Mouse (Mus musculus): Measurements from ENCODE around the gene Gcnt4. TPM values are rescaled to one million over a fixed set of nuclear protein-coding genes. Genes with fewer than 3 reads are reported as not detected.

Gcnt4 gene
- polyA plus RNA-seq, 1 experiment from 2014 or later: 0.46 TPM

- Histone ChIP-seq H3K4me1 (ENCODE audit: control insufficient read depth in 2 of 2, insufficient read depth in 2 of 2, low read length in 2 of 2) (peaks cover 7 to 9% of the 10 kb centered on the region in 2 experiments), H3K4me2 (ENCODE audit: low read length) (no peak overlapping the region), H3K4me3 (ENCODE audit: control insufficient read depth in 1 of 2, insufficient read depth in 1 of 2, low read depth in 1 of 2, low read length in 2 of 2) (no peak overlapping the region), H3K36me3 (ENCODE audit: control insufficient read depth, insufficient read depth, low read length) (no peaks in the 10 kb centered on the region), H3K27ac (replicated peaks in 1 of 2; ENCODE audit: control insufficient read depth in 1 of 2, insufficient read depth in 1 of 2, low read depth in 2 of 2, low read length in 2 of 2) (no peak overlapping the region), H3K9me3 (ENCODE audit: control insufficient read depth, low read length) (no peaks in the 10 kb centered on the region), H3K27me3 (ENCODE audit: control insufficient read depth, insufficient read depth, low read length) (no peaks in the 10 kb centered on the region), H3K9ac (ENCODE audit: low read length) (no peak overlapping the region)
- ATAC-seq (ENCODE audit: insufficient number of reproducible peaks, insufficient read depth, low FRiP score, low read depth): no peak
- 78% methylated on average over 2 of the region's 2 CpGs for WGBS
Measured at GRCm38 (mm10) chr13:96967822-96968221, 43.3 kb downstream of the Gcnt4 start.

- WGBS: 81% methylated on average over 4 of the region's 4 CpGs
- no peaks in the 10 kb centered on the region for H3K36me3 ChIP-seq (ENCODE audit: control insufficient read depth, insufficient read depth, low read length)
- no peak overlapping the region for H3K4me2 ChIP-seq (ENCODE audit: low read length)
- no peak overlapping the region for H3K27ac ChIP-seq (replicated peaks in 1 of 2; ENCODE audit: control insufficient read depth in 1 of 2, insufficient read depth in 1 of 2, low read depth in 2 of 2, low read length in 2 of 2)
- no peak overlapping the region for H3K4me3 ChIP-seq (ENCODE audit: control insufficient read depth in 1 of 2, insufficient read depth in 1 of 2, low read depth in 1 of 2, low read length in 2 of 2)
- peaks cover 7 to 9% of the 10 kb centered on the region in 2 experiments for H3K4me1 ChIP-seq (ENCODE audit: control insufficient read depth in 2 of 2, insufficient read depth in 2 of 2, low read length in 2 of 2)
- no peak for ATAC-seq (ENCODE audit: insufficient number of reproducible peaks, insufficient read depth, low FRiP score, low read depth)
- H3K27me3 ChIP-seq (ENCODE audit: control insufficient read depth, insufficient read depth, low read length): no peaks in the 10 kb centered on the region
- H3K9ac ChIP-seq (ENCODE audit: low read length): no peak overlapping the region
- H3K9me3 ChIP-seq (ENCODE audit: control insufficient read depth, low read length): no peaks in the 10 kb centered on the region
Measured at GRCm38 (mm10) chr13:96971076-96971475, 46.6 kb downstream of the Gcnt4 start.

GRCm38 (mm10) chr13:96971861-96972282, 47.4 kb downstream of the Gcnt4 start:
- Histone ChIP-seq H3K9ac (ENCODE audit: low read length) (no peak overlapping the region), H3K9me3 (ENCODE audit: control insufficient read depth, low read length) (no peaks in the 10 kb centered on the region), H3K27ac (replicated peaks in 1 of 2; ENCODE audit: control insufficient read depth in 1 of 2, insufficient read depth in 1 of 2, low read depth in 2 of 2, low read length in 2 of 2) (no peak overlapping the region), H3K36me3 (ENCODE audit: control insufficient read depth, insufficient read depth, low read length) (no peaks in the 10 kb centered on the region), H3K27me3 (ENCODE audit: control insufficient read depth, insufficient read depth, low read length) (no peaks in the 10 kb centered on the region), H3K4me3 (ENCODE audit: control insufficient read depth in 1 of 2, insufficient read depth in 1 of 2, low read depth in 1 of 2, low read length in 2 of 2) (no peak overlapping the region), H3K4me1 (ENCODE audit: control insufficient read depth in 2 of 2, insufficient read depth in 2 of 2, low read length in 2 of 2) (peaks cover 7 to 9% of the 10 kb centered on the region in 2 experiments), H3K4me2 (ENCODE audit: low read length) (peak overlapping the region; percentile 24)
- 0 out of 2 replicates have a peak, but pooled peaks have one; percentile 69 for ATAC-seq (ENCODE audit: insufficient number of reproducible peaks, insufficient read depth, low FRiP score, low read depth)
- 9% methylated on average over 9 of the region's 9 CpGs for WGBS

GRCm38 (mm10) chr13:96973318-96973717, 48.8 kb downstream of the Gcnt4 start:
- H3K4me3 ChIP-seq (ENCODE audit: control insufficient read depth in 1 of 2, insufficient read depth in 1 of 2, low read depth in 1 of 2, low read length in 2 of 2): no peak overlapping the region
- H3K9ac ChIP-seq (ENCODE audit: low read length): no peak overlapping the region
- no peak overlapping the region for H3K4me2 ChIP-seq (ENCODE audit: low read length)
- no peak overlapping the region for H3K27ac ChIP-seq (replicated peaks in 1 of 2; ENCODE audit: control insufficient read depth in 1 of 2, insufficient read depth in 1 of 2, low read depth in 2 of 2, low read length in 2 of 2)
- H3K27me3 ChIP-seq (ENCODE audit: control insufficient read depth, insufficient read depth, low read length): no peaks in the 10 kb centered on the region
- 92% methylated on average over 4 of the region's 4 CpGs for WGBS
- no peaks in the 10 kb centered on the region for H3K36me3 ChIP-seq (ENCODE audit: control insufficient read depth, insufficient read depth, low read length)
- H3K4me1 ChIP-seq (ENCODE audit: control insufficient read depth in 2 of 2, insufficient read depth in 2 of 2, low read length in 2 of 2): peaks cover 7 to 9% of the 10 kb centered on the region in 2 experiments
- ATAC-seq (ENCODE audit: insufficient number of reproducible peaks, insufficient read depth, low FRiP score, low read depth): no peak
- no peaks in the 10 kb centered on the region for H3K9me3 ChIP-seq (ENCODE audit: control insufficient read depth, low read length)

- Histone ChIP-seq H3K36me3 (ENCODE audit: control insufficient read depth, insufficient read depth, low read length) (no peaks in the 10 kb centered on the region), H3K9ac (ENCODE audit: low read length) (no peak overlapping the region), H3K4me2 (ENCODE audit: low read length) (no peak overlapping the region), H3K4me1 (ENCODE audit: control insufficient read depth in 2 of 2, insufficient read depth in 2 of 2, low read length in 2 of 2) (peaks cover under 1 to 2% of the 10 kb centered on the region in 2 experiments; a peak in 3 of 4 replicates), H3K9me3 (ENCODE audit: control insufficient read depth, low read length) (no peaks in the 10 kb centered on the region), H3K27ac (replicated peaks in 1 of 2; ENCODE audit: control insufficient read depth in 1 of 2, insufficient read depth in 1 of 2, low read depth in 2 of 2, low read length in 2 of 2) (no peak overlapping the region), H3K4me3 (ENCODE audit: control insufficient read depth in 1 of 2, insufficient read depth in 1 of 2, low read depth in 1 of 2, low read length in 2 of 2) (no peak overlapping the region), H3K27me3 (ENCODE audit: control insufficient read depth, insufficient read depth, low read length) (no peaks in the 10 kb centered on the region)
- 82% methylated on average over 6 of the region's 6 CpGs for WGBS
- ATAC-seq (ENCODE audit: insufficient number of reproducible peaks, insufficient read depth, low FRiP score, low read depth): no peak
Measured at GRCm38 (mm10) chr13:96976986-96977595, 52.6 kb downstream of the Gcnt4 start.

- Histone ChIP-seq H3K4me1 (ENCODE audit: control insufficient read depth in 2 of 2, insufficient read depth in 2 of 2, low read length in 2 of 2) (peaks cover 2 to 7% of the 10 kb centered on the region in 2 experiments; a peak in 2 of 4 replicates), H3K4me2 (ENCODE audit: low read length) (no peak overlapping the region), H3K36me3 (ENCODE audit: control insufficient read depth, insufficient read depth, low read length) (no peaks in the 10 kb centered on the region), H3K27ac (replicated peaks in 1 of 2; ENCODE audit: control insufficient read depth in 1 of 2, insufficient read depth in 1 of 2, low read depth in 2 of 2, low read length in 2 of 2) (no peak overlapping the region), H3K9ac (ENCODE audit: low read length) (no peak overlapping the region), H3K4me3 (ENCODE audit: control insufficient read depth in 1 of 2, insufficient read depth in 1 of 2, low read depth in 1 of 2, low read length in 2 of 2) (no peak overlapping the region), H3K27me3 (ENCODE audit: control insufficient read depth, insufficient read depth, low read length) (no peaks in the 10 kb centered on the region), H3K9me3 (ENCODE audit: control insufficient read depth, low read length) (no peaks in the 10 kb centered on the region)
- ATAC-seq (ENCODE audit: insufficient number of reproducible peaks, insufficient read depth, low FRiP score, low read depth): no peak
Measured at GRCm38 (mm10) chr13:96980561-96980960, 56.1 kb downstream of the Gcnt4 start.

GRCm38 (mm10) chr13:96983251-96984126, 59.0 kb downstream of the Gcnt4 start:
- Histone ChIP-seq H3K4me2 (ENCODE audit: low read length) (0 out of 2 replicates have a peak overlapping the region, but pooled peaks have one; percentile 17), H3K36me3 (ENCODE audit: control insufficient read depth, insufficient read depth, low read length) (no peaks in the 10 kb centered on the region), H3K4me1 (ENCODE audit: control insufficient read depth in 2 of 2, insufficient read depth in 2 of 2, low read length in 2 of 2) (peaks cover 10 to 11% of the 10 kb centered on the region in 2 experiments; a peak in 3 of 4 replicates), H3K9ac (ENCODE audit: low read length) (no peak overlapping the region), H3K4me3 (ENCODE audit: control insufficient read depth in 1 of 2, insufficient read depth in 1 of 2, low read depth in 1 of 2, low read length in 2 of 2) (peak overlapping the region in 1 of 2 experiments; percentile 5; a peak in 1 of 4 replicates), H3K9me3 (ENCODE audit: control insufficient read depth, low read length) (no peaks in the 10 kb centered on the region), H3K27me3 (ENCODE audit: control insufficient read depth, insufficient read depth, low read length) (no peaks in the 10 kb centered on the region), H3K27ac (replicated peaks in 1 of 2; ENCODE audit: control insufficient read depth in 1 of 2, insufficient read depth in 1 of 2, low read depth in 2 of 2, low read length in 2 of 2) (no peak overlapping the region)
- ATAC-seq (ENCODE audit: insufficient number of reproducible peaks, insufficient read depth, low FRiP score, low read depth): no peak
- WGBS: 60% methylated on average over 26 of the region's 26 CpGs

Measured in heart, embryonic 14.5 days (tissue).